Comparison of ENCODE assay signal across 8 mouse cellular contexts in genomic region chr4:114405682-114406354, GRCm38 (mm10). TPM values are rescaled to one million over a fixed set of nuclear protein-coding genes. Genes with fewer than 3 reads are reported as not detected.
DNase-seq lines count a peak whose midpoint lies in the region; ATAC-seq and TF ChIP-seq lines count a peak whose summit lies in the region.

No protein-coding gene starts in this region.

- H3K4me1 ChIP-seq in bone marrow macrophage, adult 2 months (ENCODE audit: control insufficient read depth, insufficient read depth, low read length): no peaks in the 10 kb centered on the region
- H3K4me1 ChIP-seq in embryonic facial prominence, embryonic 14.5 days (ENCODE audit: control insufficient read depth, insufficient read depth, low read length): peaks cover 23% of the 10 kb centered on the region
- peaks cover 21% of the 10 kb centered on the region for H3K4me1 ChIP-seq in limb, embryonic 11.5 days (ENCODE audit: control insufficient read depth, insufficient read depth, low read length)
- peaks cover 29% of the 10 kb centered on the region for H3K4me1 ChIP-seq in midbrain, embryonic 13.5 days (replicated peaks)

- H3K4me2 ChIP-seq in embryonic facial prominence, embryonic 14.5 days (ENCODE audit: low read depth, low read length): peak overlapping the region; percentile 94
- peak overlapping the region; percentile 98 for H3K4me2 ChIP-seq in limb, embryonic 11.5 days (ENCODE audit: low read depth, severe bottlenecking)
- peak overlapping the region; percentile 100 for H3K4me2 ChIP-seq in midbrain, embryonic 13.5 days (replicated peaks)

- H3K27me3 ChIP-seq in embryonic facial prominence, embryonic 14.5 days (replicated peaks; ENCODE audit: control insufficient read depth, insufficient read depth, low read length): peaks cover 35% of the 10 kb centered on the region
- H3K27me3 ChIP-seq in limb, embryonic 11.5 days (ENCODE audit: control insufficient read depth, insufficient read depth, low read length): peaks cover 31% of the 10 kb centered on the region
- H3K27me3 ChIP-seq in midbrain, embryonic 13.5 days: peaks cover 50% of the 10 kb centered on the region

- ATAC-seq in embryonic facial prominence, embryonic 14.5 days (ENCODE audit: low read depth): peak; percentile 89
- peak; percentile 71 for ATAC-seq in limb, embryonic 11.5 days (ENCODE audit: insufficient number of reproducible peaks, low FRiP score, low TSS enrichment, low read depth)
- peak; percentile 83 for ATAC-seq in midbrain, embryonic 13.5 days
- no peak for ATAC-seq in erythroid progenitor cell, adult 5-6 weeks (replicated peaks; ENCODE audit: low FRiP score, poor library complexity, severe bottlenecking)

- DNase-seq in embryonic facial prominence, embryonic 14.5 days (ENCODE audit: low spot score): peak; percentile 93
- peak; percentile 91 for DNase-seq in heart, adult 8-10 months (ENCODE audit: low spot score)
- peak; percentile 95 to 96 for DNase-seq in kidney, adult 8-10 months
- DNase-seq in limb, embryonic 11.5 days (ENCODE audit: low spot score): peak; percentile 95
- DNase-seq in spleen, adult 12 weeks (ENCODE audit: low spot score): peak; percentile 7

- no peaks in the 10 kb centered on the region for H3K36me3 ChIP-seq in embryonic facial prominence, embryonic 14.5 days (ENCODE audit: control insufficient read depth, insufficient read depth, low read length)
- H3K36me3 ChIP-seq in limb, embryonic 11.5 days (ENCODE audit: control insufficient read depth, insufficient read depth, low read length): no peaks in the 10 kb centered on the region
- H3K36me3 ChIP-seq in midbrain, embryonic 13.5 days: no peaks in the 10 kb centered on the region

- peak overlapping the region; percentile 5; the same call in 1 of the 2 replicates for H3K4me3 ChIP-seq in bone marrow macrophage, adult 2 months (ENCODE audit: insufficient read depth, low read length)
- H3K4me3 ChIP-seq in embryonic facial prominence, embryonic 14.5 days (ENCODE audit: low read depth, low read length): peak overlapping the region; percentile 78
- peak overlapping the region; percentile 65 for H3K4me3 ChIP-seq in limb, embryonic 11.5 days (ENCODE audit: low read depth, low read length)
- peak overlapping the region; percentile 78 for H3K4me3 ChIP-seq in midbrain, embryonic 13.5 days (replicated peaks)

- peak; percentile 94 for TF ChIP-seq CTCF in bone marrow macrophage, adult 2 months (IDR thresholded peaks at IDR 0.05; ENCODE audit: low read depth, low read length)

- no peak overlapping the region for H3K27ac ChIP-seq in bone marrow macrophage, adult 2 months (ENCODE audit: insufficient read depth, low read depth, low read length)
- H3K27ac ChIP-seq in embryonic facial prominence, embryonic 14.5 days (replicated peaks; ENCODE audit: low read depth, low read length): peak overlapping the region; percentile 93
- peak overlapping the region; percentile 80 for H3K27ac ChIP-seq in limb, embryonic 11.5 days (replicated peaks; ENCODE audit: low read depth, low read length)
- peak overlapping the region; percentile 62; the same call in 1 of the 2 replicates for H3K27ac ChIP-seq in midbrain, embryonic 13.5 days

- H3K9ac ChIP-seq in embryonic facial prominence, embryonic 14.5 days (ENCODE audit: low read depth, low read length): peak overlapping the region; percentile 84
- peak overlapping the region; percentile 73 for H3K9ac ChIP-seq in limb, embryonic 11.5 days (ENCODE audit: low read length)
- peak overlapping the region; percentile 68 for H3K9ac ChIP-seq in midbrain, embryonic 13.5 days (replicated peaks)

- WGBS in embryonic facial prominence, embryonic 14.5 days: 1% methylated on average over 11 of the region's 74 CpGs
- WGBS in limb, embryonic 11.5 days: under 1% methylated on average over 43 of the region's 74 CpGs
- under 1% methylated on average over 31 of the region's 74 CpGs for WGBS in midbrain, embryonic 13.5 days

- H3K9me3 ChIP-seq in embryonic facial prominence, embryonic 14.5 days (ENCODE audit: control insufficient read depth, low read length): no peaks in the 10 kb centered on the region
- no peaks in the 10 kb centered on the region for H3K9me3 ChIP-seq in limb, embryonic 11.5 days (ENCODE audit: control insufficient read depth, low read length)
- no peaks in the 10 kb centered on the region for H3K9me3 ChIP-seq in midbrain, embryonic 13.5 days

- no peak for TF ChIP-seq POLR2A in bone marrow macrophage, adult 2 months (IDR thresholded peaks at IDR 0.05; ENCODE audit: borderline replicate concordance, low read depth, low read length)

RNA-seq across cellular contexts. Expression of gene Trabd2b, which starts 0.7 kb away (rescaled TPM):
- 0.08 TPM in 1 of 2 replicates, not detected in the other for polyA plus RNA-seq in bone marrow macrophage, adult 2 months (2012; ENCODE audit: insufficient read depth, insufficient read length, missing spikeins)
- polyA plus RNA-seq in embryonic facial prominence, embryonic 14.5 days (2014; fragmentation: Nextera tagmentation; extraction: Ambion mirVana): 3.3 and 3.7 TPM in 2 replicates
- total RNA-seq in heart, adult 8-10 months (2022): 10 to 100 TPM; 62.0 to 82.7 (median 71.5) TPM
- 0.33 and 0.34 TPM in 2 replicates for polyA plus RNA-seq in limb, embryonic 11.5 days (2014; fragmentation: Nextera tagmentation; extraction: Ambion mirVana)
- 0.61 and 0.83 TPM in 2 replicates for polyA plus RNA-seq in midbrain, embryonic 13.5 days (2015; fragmentation: Nextera tagmentation; extraction: Ambion mirVana)
- not detected in 2 replicates for total RNA-seq in erythroid progenitor cell, adult 5-6 weeks (2015; ENCODE audit: low replicate concordance)
- not detected in 2 replicates for total RNA-seq in erythroid progenitor cell, adult 5-6 weeks (2017; ENCODE audit: low replicate concordance)

Comparison
In these comparisons a context has a peak if more than half of its experiments do, and no peak if none do; other contexts are left out.
1. H3K4me3 ChIP-seq: peak in every context shown above with its lines; median percentile 78 in embryonic facial prominence, embryonic 14.5 days; 78 in midbrain, embryonic 13.5 days; 65 in limb, embryonic 11.5 days; 5 in bone marrow macrophage, adult 2 months.
2. DNase-seq: peak in every context shown above with its lines; median percentile 96 in kidney, adult 8-10 months; 95 in limb, embryonic 11.5 days; 93 in embryonic facial prominence, embryonic 14.5 days; 91 in heart, adult 8-10 months; 7 in spleen, adult 12 weeks.